Mouse (Mus musculus) brain, embryonic 14.5 days (tissue): ENCODE results near the gene Zpbp2. TPM values are rescaled to one million over a fixed set of nuclear protein-coding genes. Genes with fewer than 3 reads are reported as not detected.

Experiments used
- DNase-seq: peaks from one replicate; pipeline ENCODE4 v3.0.0-alpha.2; 2011; ENCODE audit warnings: low read depth
- CTCF ChIP-seq: fragments of 200-500 bp; IDR thresholded peaks from 2 replicates; pipeline ENCODE4 v1.5.1; 2012; ENCODE audit warnings: inconsistent platforms, mild to moderate bottlenecking, moderate library complexity, borderline replicate concordance; ENCODE audit not compliant: insufficient read depth, insufficient read length; ENCODE audit errors: extremely low read depth
- POLR2A ChIP-seq: fragments of 200-500 bp; IDR thresholded peaks from 2 replicates; pipeline ENCODE4 v1.6.1; 2012; ENCODE audit warnings: mild to moderate bottlenecking, inconsistent platforms, borderline replicate concordance; ENCODE audit not compliant: poor library complexity, insufficient read depth, insufficient read length, severe bottlenecking; ENCODE audit errors: extremely low read depth
- polyA plus RNA-seq: library from polyadenylated mRNA; depleted of rRNA; stranded (reverse); fragments of >200 nt; gene quantifications from 2 replicates; pipeline ENCODE4 v1.2.3, GENCODE M21; 2012

Zpbp2 gene
- polyA plus RNA-seq, 1 experiment: 0.30 TPM

- TF ChIP-seq POLR2A: no peak
- no peak for DNase-seq
Observed at GRCm38 (mm10) chr11:98563025-98563424, 12.1 kb downstream of the Zpbp2 start.

DNA sequence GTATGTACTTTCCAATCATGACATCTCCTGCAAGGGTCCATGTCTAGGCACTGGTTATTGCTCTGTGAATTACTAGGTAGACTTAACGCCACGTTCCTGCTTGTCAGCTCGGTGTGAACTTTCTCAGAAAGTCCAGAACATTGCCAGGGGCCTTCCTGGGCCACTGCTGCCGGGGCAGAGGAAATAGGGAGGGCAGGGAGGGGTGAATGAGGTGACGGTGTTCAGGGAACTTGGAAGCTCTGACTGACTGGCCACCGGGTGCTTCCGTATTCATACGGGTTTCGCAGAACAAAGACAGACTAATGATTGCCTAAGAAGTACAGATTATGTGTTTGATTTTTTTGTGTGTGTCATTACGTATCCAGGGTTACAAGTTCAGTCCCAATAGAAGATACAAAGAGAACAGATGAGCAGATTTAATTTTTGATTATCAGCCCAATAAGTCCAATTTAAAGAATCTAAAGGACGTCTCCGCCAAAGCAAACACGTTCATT is 13.1 kb downstream of the Zpbp2 start:
- TF ChIP-seq CTCF (no peak), POLR2A (no peak)
- no peak for DNase-seq

DNA sequence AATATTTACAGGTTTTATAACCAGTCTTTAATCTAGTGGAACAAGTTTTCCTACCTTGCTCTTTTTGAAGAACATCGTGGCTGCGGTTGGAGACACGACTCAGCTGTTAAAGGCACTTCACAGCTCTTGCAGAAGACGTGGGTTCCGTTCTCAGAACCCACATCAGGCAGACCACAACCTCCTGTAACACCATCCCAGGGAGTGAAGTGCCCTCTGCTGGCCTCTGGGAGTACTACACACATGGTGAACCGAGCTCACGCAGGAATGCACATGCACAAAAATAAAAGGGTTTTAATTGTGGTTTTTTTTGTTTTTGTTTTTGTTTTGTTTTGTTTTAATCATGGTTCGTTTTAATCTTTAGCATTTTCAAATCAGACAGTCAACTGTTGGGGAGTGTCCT is 17.4 kb downstream of the Zpbp2 start:
- DNase-seq: no peak
- TF ChIP-seq POLR2A (no peak), CTCF (peak; percentile 41; the same call in 1 of the 2 replicates)

- TF ChIP-seq POLR2A (no peak), CTCF (no peak)
- no peak for DNase-seq
Observed at GRCm38 (mm10) chr11:98569461-98569860, 18.6 kb downstream of the Zpbp2 start.

DNA sequence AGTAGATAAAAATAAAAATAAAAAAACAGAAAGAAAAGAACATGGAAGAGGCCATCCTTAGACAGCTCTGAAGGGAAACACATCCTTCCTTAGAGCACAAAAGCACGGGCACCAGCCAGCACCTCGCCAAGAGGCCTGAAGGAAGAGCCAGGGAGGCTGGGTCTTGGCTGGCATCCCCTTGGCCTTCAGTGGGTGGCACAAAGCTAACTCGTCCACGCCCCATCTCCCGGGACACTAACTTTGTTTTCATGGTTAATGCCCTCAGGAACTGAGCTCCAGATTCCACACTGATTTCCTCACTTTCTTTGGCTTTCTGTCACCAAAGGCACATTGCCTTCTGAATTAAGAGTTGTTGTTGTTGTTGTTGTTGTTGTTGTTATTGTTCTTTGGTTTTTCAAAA is 26.9 kb downstream of the Zpbp2 start:
- TF ChIP-seq CTCF (no peak), POLR2A (no peak)
- DNase-seq: no peak

- no peak for DNase-seq
- TF ChIP-seq POLR2A: no peak
- no peak for TF ChIP-seq CTCF
Observed at GRCm38 (mm10) chr11:98580301-98581121, 29.6 kb downstream of the Zpbp2 start.

DNA sequence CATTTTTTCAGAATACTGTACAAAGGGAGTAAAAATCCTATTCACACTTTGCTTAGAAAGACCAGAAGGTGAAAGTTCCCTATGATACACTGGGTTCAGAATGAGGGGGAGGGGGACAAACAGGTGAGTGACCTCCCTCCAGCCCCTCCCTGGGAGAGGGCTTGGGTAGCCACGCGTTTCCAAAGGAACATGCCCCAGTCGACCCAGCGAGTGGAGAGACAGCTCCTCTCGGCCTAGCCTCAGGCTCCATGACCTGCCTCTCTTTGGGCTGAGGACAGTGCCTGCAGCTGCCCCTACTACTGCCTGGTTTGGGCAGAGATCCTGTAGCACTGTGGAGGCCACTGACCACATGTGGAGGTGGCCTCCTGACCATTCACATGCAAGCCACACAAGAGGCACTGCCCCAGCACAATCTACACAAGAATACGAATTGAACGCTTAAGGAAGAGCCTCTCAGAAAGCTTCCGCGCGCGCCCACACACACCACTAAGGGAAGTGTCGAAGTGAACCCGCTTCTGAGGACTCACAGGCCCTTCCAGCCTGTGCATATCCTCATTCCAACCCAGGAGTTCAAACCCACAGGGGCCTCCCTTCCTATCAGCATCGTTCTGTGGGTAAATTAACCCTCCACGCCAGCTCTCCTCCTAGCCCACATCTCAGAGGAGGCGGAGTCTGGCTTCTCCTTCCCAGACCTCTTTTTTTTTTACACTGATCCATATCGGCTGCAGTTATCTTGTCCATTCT is 30.6 kb downstream of the Zpbp2 start:
- DNase-seq: no peak
- TF ChIP-seq POLR2A: no peak
- no peak for TF ChIP-seq CTCF

- TF ChIP-seq CTCF (no peak), POLR2A (no peak)
- no peak for DNase-seq
Observed at GRCm38 (mm10) chr11:98582030-98582388, 31.1 kb downstream of the Zpbp2 start.

- no peak for DNase-seq
- no peak for TF ChIP-seq CTCF
- no peak for TF ChIP-seq POLR2A
Observed at GRCm38 (mm10) chr11:98582551-98583264, 31.8 kb downstream of the Zpbp2 start.

GRCm38 (mm10) chr11:98583265-98583552 is 32.3 kb downstream of the Zpbp2 start:
- no peak for DNase-seq
- no peak for TF ChIP-seq POLR2A
- TF ChIP-seq CTCF: no peak

- no peak for TF ChIP-seq POLR2A
- TF ChIP-seq CTCF: no peak
- DNase-seq: no peak
Observed at GRCm38 (mm10) chr11:98583571-98583970, 32.7 kb downstream of the Zpbp2 start.
